Mouse (Mus musculus) intestine, embryonic 16.5 days (tissue): ENCODE measurements at regions not wholly inside any gene's neighbourhood (a gene's known extent, or its start where the extent isn't known, plus 50 kb on each side); places are given as distances from the start of the nearest gene placed in this dataset.
"Not testable (repeated sequence)": the region's sequence is repeated elsewhere in the genome, so short reads cannot be mapped to it uniquely, and the experiment has no call there.

Source experiments
- ATAC-seq: fragments of 200-750 bp; cut with Nextera tagmentation; 2 replicates; pipeline ENCODE4 v1.8.0; 2017; ENCODE audit warnings: moderate TSS enrichment, moderate library complexity
- H3K27ac ChIP-seq: fragments of 300-500 bp; sonication (generic); 2 replicates; pipeline ENCODE4 v1.5.1; 2014; ENCODE audit warnings: mild to moderate bottlenecking, low read length
- H3K27me3 ChIP-seq: fragments of 300-500 bp; sonication (generic); replicated peaks from 2 replicates; pipeline ENCODE4 v1.6.1; 2014; ENCODE audit warnings: low read length, control low read depth, mixed read lengths; ENCODE audit not compliant: control insufficient read depth, insufficient read depth
- H3K36me3 ChIP-seq: fragments of 300-500 bp; sonication (generic); 2 replicates; pipeline ENCODE4 v1.6.1; 2014; ENCODE audit warnings: low read length, control low read depth; ENCODE audit not compliant: control insufficient read depth, insufficient read depth
- H3K4me1 ChIP-seq: fragments of 300-500 bp; sonication (generic); 2 replicates; pipeline ENCODE4 v1.6.1; 2014; ENCODE audit warnings: low read length, control low read depth, mixed read lengths; ENCODE audit not compliant: control insufficient read depth, insufficient read depth
- H3K4me2 ChIP-seq: fragments of 300-500 bp; sonication (generic); 2 replicates; pipeline ENCODE4 v1.6.1; 2014; ENCODE audit warnings: low read depth, low read length, control low read depth
- H3K4me3 ChIP-seq: fragments of 300-500 bp; sonication (generic); 2 replicates; pipeline ENCODE4 v1.5.1; 2014; ENCODE audit warnings: mild to moderate bottlenecking, low read length
- H3K9ac ChIP-seq: fragments of 300-500 bp; sonication (generic); 2 replicates; pipeline ENCODE4 v1.6.1; 2014; ENCODE audit warnings: low read depth, low read length
- H3K9me3 ChIP-seq: fragments of 300-500 bp; sonication (generic); 2 replicates; pipeline ENCODE4 v1.6.1; 2016; ENCODE audit warnings: low read length, control low read depth; ENCODE audit not compliant: control insufficient read depth
- WGBS: fragments of 180-500 bp; shearing (Covaris S2); extraction: QIAGEN DNeasy Blood & Tissue Kit; methylation state at CpG from one replicate; pipeline ENCODE4 v1.1.7; 2014; 5-methylcytosine and 5-hydroxymethylcytosine counted together

GRCm38 (mm10) chr9:115407901-115408470 lies 97.8 kb upstream of the Stt3b start:
- Histone ChIP-seq H3K9me3 (no peaks in the 10 kb centered on the region), H3K4me1 (no peaks in the 10 kb centered on the region), H3K27ac (no peak overlapping the region), H3K27me3 (no peaks in the 10 kb centered on the region), H3K9ac (no peak overlapping the region), H3K4me3 (no peak overlapping the region), H3K36me3 (no peaks in the 10 kb centered on the region), H3K4me2 (no peak overlapping the region)
- no peak for ATAC-seq
- WGBS = 86% methylated on average over 21 of the region's 21 CpGs

- H3K27ac ChIP-seq = no peak overlapping the region
- no peak overlapping the region for H3K9ac ChIP-seq
- no peak overlapping the region for H3K4me2 ChIP-seq
- H3K4me1 ChIP-seq = no peaks in the 10 kb centered on the region
- H3K4me3 ChIP-seq = no peak overlapping the region
- H3K36me3 ChIP-seq = no peaks in the 10 kb centered on the region
- 85% methylated on average over 6 of the region's 6 CpGs for WGBS
- no peaks in the 10 kb centered on the region for H3K9me3 ChIP-seq
- no peaks in the 10 kb centered on the region for H3K27me3 ChIP-seq
- no peak for ATAC-seq
Measured at GRCm38 (mm10) chr9:115408886-115409285, 98.7 kb upstream of the Stt3b start.

GRCm38 (mm10) chr9:115414190-115414589 lies 104.0 kb upstream of the Stt3b start:
- Histone ChIP-seq H3K4me2 (no peak overlapping the region), H3K36me3 (no peaks in the 10 kb centered on the region), H3K27me3 (no peaks in the 10 kb centered on the region), H3K9me3 (no peaks in the 10 kb centered on the region), H3K4me3 (no peak overlapping the region), H3K4me1 (no peaks in the 10 kb centered on the region), H3K27ac (no peak overlapping the region), H3K9ac (no peak overlapping the region)
- no peak for ATAC-seq
- 84% methylated on average over 4 of the region's 4 CpGs for WGBS

- Histone ChIP-seq H3K9ac (no peak overlapping the region), H3K4me2 (no peak overlapping the region), H3K36me3 (no peaks in the 10 kb centered on the region), H3K27ac (no peak overlapping the region), H3K9me3 (0 out of 2 replicates have a peak, but pooled peaks cover 3% of the 10 kb centered on the region), H3K4me3 (no peak overlapping the region), H3K27me3 (no peaks in the 10 kb centered on the region), H3K4me1 (no peaks in the 10 kb centered on the region)
- WGBS = 59% methylated on average over 7 of the region's 7 CpGs
- ATAC-seq = no peak
Measured at GRCm38 (mm10) chr9:115422786-115423185, 112.6 kb upstream of the Stt3b start.

- no peaks in the 10 kb centered on the region for H3K36me3 ChIP-seq
- no peaks in the 10 kb centered on the region for H3K9me3 ChIP-seq
- ATAC-seq = no peak
- H3K4me2 ChIP-seq = no peak overlapping the region
- H3K4me3 ChIP-seq = no peak overlapping the region
- no peaks in the 10 kb centered on the region for H3K4me1 ChIP-seq
- 84% methylated on average over 8 of the region's 8 CpGs for WGBS
- H3K9ac ChIP-seq = no peak overlapping the region
- no peaks in the 10 kb centered on the region for H3K27me3 ChIP-seq
- H3K27ac ChIP-seq = no peak overlapping the region
Measured at GRCm38 (mm10) chr9:115426682-115427081, 116.5 kb upstream of the Stt3b start.

GRCm38 (mm10) chr9:115430271-115430670 lies 120.0 kb upstream of the Stt3b start:
- 66% methylated on average over 4 of the region's 4 CpGs for WGBS
- no peak overlapping the region for H3K4me2 ChIP-seq
- ATAC-seq = no peak
- H3K36me3 ChIP-seq = no peaks in the 10 kb centered on the region
- H3K4me1 ChIP-seq = no peaks in the 10 kb centered on the region
- H3K27me3 ChIP-seq = no peaks in the 10 kb centered on the region
- H3K9me3 ChIP-seq = no peaks in the 10 kb centered on the region
- H3K4me3 ChIP-seq = no peak overlapping the region
- H3K9ac ChIP-seq = no peak overlapping the region
- no peak overlapping the region for H3K27ac ChIP-seq

GRCm38 (mm10) chr9:115434696-115435095 lies 124.5 kb upstream of the Stt3b start:
- WGBS = 34% methylated on average over 5 of the region's 5 CpGs
- Histone ChIP-seq H3K4me3 (no peak overlapping the region), H3K27ac (no peak overlapping the region), H3K36me3 (no peaks in the 10 kb centered on the region), H3K4me1 (no peaks in the 10 kb centered on the region), H3K9me3 (peaks cover 5% of the 10 kb centered on the region; the same call in 1 of the 2 replicates), H3K9ac (no peak overlapping the region), H3K4me2 (no peak overlapping the region), H3K27me3 (no peaks in the 10 kb centered on the region)
- ATAC-seq = no peak

- no peaks in the 10 kb centered on the region for H3K36me3 ChIP-seq
- H3K4me1 ChIP-seq = no peaks in the 10 kb centered on the region
- no peak for ATAC-seq
- 84% methylated on average over 3 of the region's 3 CpGs for WGBS
- H3K27me3 ChIP-seq = no peaks in the 10 kb centered on the region
- H3K27ac ChIP-seq = no peak overlapping the region
- no peak overlapping the region for H3K4me2 ChIP-seq
- H3K9ac ChIP-seq = no peak overlapping the region
- H3K4me3 ChIP-seq = no peak overlapping the region
- peaks cover 5% of the 10 kb centered on the region; the same call in 1 of the 2 replicates for H3K9me3 ChIP-seq
Measured at GRCm38 (mm10) chr9:115436301-115436700, 126.1 kb upstream of the Stt3b start.

GRCm38 (mm10) chr9:115438234-115438633 lies 128.0 kb upstream of the Stt3b start:
- not testable (repeated sequence) for ATAC-seq, H3K27ac ChIP-seq, H3K27me3 ChIP-seq, H3K4me2 ChIP-seq, H3K9ac ChIP-seq, H3K9me3 ChIP-seq, H3K36me3 ChIP-seq, H3K4me1 ChIP-seq, H3K4me3 ChIP-seq
- WGBS = 96% methylated on average over 22 of the region's 22 CpGs

GRCm38 (mm10) chr9:115446681-115447080 lies 136.5 kb upstream of the Stt3b start:
- 83% methylated on average over 11 of the region's 11 CpGs for WGBS
- H3K27ac ChIP-seq = no peak overlapping the region

More at GRCm38 (mm10) chr9:115446681-115447080, 136.5 kb upstream of the Stt3b start:
- Histone ChIP-seq H3K36me3 (no peaks in the 10 kb centered on the region), H3K9ac (no peak overlapping the region), H3K27me3 (no peaks in the 10 kb centered on the region), H3K4me1 (no peaks in the 10 kb centered on the region), H3K4me3 (no peak overlapping the region), H3K4me2 (no peak overlapping the region), H3K9me3 (no peaks in the 10 kb centered on the region)
- no peak for ATAC-seq
